Mouse (Mus musculus): ENCODE data around the gene Gpx3. TPM values are rescaled to one million over a fixed set of nuclear protein-coding genes. Genes with fewer than 3 reads are reported as not detected.
A peak's percentile ranks its signal among the peaks of the same experiment; 100 is the strongest.
"Not testable (repeated sequence)": the region's sequence is repeated elsewhere in the genome, so short reads cannot be mapped to it uniquely, and the experiment has no call there.

Gene Gpx3
- total RNA-seq, 2 experiments from 2014 or later, result 4.0 to 24.9 TPM

DNA sequence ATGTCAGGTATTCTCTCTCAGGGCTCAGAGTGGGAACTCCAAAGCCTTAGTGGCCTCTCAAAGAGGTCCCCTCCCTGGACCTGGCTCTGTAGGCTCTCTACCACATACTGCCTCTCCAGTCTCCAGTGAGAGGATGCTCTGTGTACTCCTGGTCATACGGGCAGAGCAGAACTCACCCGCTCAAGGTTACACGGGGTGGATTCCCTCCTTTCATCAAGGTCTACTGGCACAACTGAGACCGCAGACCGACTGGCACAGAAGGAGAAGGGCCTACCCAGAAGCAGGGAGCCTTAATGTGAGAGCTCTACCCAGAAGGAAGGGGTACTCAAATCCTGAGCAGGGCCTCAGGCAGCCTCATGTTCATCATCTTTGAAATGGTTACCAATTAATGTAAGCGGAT lies 30.3 kb downstream of the Gpx3 start:
- ATAC-seq (replicated peaks; ENCODE audit: poor library complexity, severe bottlenecking), result no peak

DNA sequence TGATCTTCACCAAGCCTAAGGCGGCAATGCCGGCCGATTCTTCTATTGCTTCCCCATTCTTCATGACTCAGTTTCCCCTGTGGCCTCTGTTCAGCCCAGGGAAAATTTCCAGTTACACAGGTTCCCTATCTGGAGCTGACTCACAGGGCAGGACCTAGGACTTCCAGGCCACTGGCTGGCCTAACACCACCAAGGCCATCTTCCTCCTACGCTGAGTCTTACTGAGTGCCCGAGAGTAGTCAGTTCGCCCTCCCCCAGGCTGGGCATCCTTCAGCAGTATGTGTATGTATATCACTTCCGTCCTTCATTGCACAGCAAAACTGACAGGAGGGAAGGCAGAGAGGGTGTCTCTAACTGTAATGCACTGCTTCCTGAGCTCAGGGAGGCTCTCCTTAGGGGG lies 31.9 kb downstream of the Gpx3 start:
- ATAC-seq (replicated peaks; ENCODE audit: poor library complexity, severe bottlenecking), result peak; percentile 26

- peak; percentile 92 for ATAC-seq (replicated peaks; ENCODE audit: poor library complexity, severe bottlenecking)
Observed at GRCm38 (mm10) chr11:54936035-54936770, 34.0 kb downstream of the Gpx3 start.

DNA sequence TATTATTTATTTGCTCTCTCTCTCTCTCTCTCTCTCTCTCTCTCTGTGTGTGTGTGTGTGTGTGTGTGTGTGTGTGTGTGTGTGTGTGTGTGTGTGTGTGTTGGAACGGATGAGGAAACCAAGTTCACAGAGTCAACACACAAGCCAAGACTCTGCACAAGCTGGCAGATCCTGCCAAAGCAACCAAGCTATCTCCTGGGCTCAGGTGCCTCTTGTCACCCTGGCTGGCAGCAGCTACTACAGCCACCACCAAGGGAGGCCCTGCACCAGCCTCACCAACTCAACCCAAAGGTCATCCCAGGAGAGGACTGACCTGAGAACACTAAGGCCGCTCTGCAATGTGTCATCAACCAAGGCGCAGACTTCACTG lies 34.5 kb downstream of the Gpx3 start:
- no peak for ATAC-seq (replicated peaks; ENCODE audit: poor library complexity, severe bottlenecking)

DNA sequence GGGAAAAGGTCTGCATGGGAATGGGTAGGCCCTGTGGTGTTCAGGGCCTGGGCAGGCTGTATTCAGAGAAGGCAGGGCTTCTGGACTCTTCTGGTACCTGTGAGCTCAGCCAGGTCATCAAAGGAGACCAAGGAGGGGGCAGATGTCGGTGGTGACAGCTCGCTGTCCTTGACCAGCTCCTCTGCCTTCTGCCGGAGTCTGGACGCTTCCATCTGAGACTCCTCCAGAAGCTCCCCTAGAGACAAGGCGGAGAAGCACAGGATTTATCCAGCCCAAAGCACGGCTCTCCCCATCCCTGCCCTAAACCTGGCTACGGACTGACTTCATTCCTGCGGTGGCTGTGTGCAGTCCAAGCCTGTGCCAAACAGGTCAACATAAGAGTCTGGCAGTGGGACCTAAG lies 37.2 kb downstream of the Gpx3 start:
- ATAC-seq (replicated peaks; ENCODE audit: poor library complexity, severe bottlenecking), result no peak

- ATAC-seq (replicated peaks; ENCODE audit: poor library complexity, severe bottlenecking), result no peak
Observed at GRCm38 (mm10) chr11:54940056-54940455, 37.8 kb downstream of the Gpx3 start.

GRCm38 (mm10) chr11:54944702-54945101 lies 42.4 kb downstream of the Gpx3 start:
- ATAC-seq (replicated peaks; ENCODE audit: poor library complexity, severe bottlenecking), result no peak

DNA sequence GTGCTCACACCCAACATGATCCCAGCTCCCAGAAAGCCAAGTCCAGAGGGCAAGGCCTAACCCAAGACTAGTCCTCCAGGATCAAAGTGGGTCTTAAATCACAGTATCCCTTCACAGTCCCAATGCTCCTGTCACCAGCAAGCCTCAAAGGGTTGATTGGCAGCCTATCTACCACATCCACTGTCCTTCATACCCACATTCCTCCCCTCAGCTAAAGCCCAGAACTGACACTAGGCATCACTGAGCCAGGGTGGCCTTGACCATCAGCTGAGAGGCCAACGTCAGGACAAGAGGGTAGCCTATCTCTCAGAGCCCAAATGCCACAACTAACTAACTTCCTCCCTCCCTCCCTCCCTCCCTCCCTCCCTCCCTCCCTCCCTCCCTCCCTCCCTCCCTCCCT lies 47.5 kb downstream of the Gpx3 start:
- no peak for ATAC-seq (replicated peaks; ENCODE audit: poor library complexity, severe bottlenecking)

GRCm38 (mm10) chr11:54950684-54951083 lies 48.4 kb downstream of the Gpx3 start:
- ATAC-seq (replicated peaks; ENCODE audit: poor library complexity, severe bottlenecking), result no peak

DNA sequence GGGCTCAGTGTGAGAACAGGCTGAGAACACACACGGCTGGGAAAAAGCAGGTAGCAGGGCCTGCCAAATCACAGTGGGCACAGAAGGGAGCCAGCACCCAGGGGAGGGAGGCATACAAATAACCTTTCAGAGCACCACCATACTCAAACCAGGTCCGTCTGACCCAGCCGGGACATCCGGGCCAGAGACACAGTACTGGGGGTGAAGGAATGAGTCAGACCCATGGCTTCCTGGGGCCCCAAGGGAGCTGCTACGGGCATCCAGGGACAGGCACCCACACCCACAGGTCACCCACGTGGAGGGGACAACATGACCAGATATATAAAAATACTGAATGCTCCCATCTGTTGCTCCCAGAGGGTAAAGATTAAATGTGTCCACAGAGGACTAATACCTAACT lies 50.4 kb downstream of the Gpx3 start:
- no peak for ATAC-seq (replicated peaks; ENCODE audit: poor library complexity, severe bottlenecking)

- ATAC-seq (replicated peaks; ENCODE audit: poor library complexity, severe bottlenecking), result no peak
Observed at GRCm38 (mm10) chr11:54953993-54954446, 51.8 kb downstream of the Gpx3 start.

DNA sequence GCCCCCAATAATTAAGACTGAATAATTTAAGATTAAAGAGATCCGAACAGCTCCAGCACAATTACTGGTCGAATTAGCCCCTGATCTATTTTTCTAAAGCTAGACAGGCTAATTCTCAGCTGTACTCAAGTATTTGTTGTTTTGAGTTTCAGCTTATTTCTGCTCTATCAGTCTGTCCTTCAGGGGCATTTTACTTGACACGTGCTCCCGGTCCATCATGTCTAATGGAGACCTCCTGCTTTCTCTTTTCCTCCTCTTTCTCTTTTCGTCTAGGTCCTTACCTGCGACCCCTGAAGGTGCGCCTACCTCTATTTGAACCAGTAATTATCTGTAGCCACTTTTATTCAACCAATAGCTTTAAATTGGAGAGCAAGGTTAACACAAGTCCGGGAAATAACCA lies 52.5 kb downstream of the Gpx3 start:
- ATAC-seq (replicated peaks; ENCODE audit: poor library complexity, severe bottlenecking), result no peak

GRCm38 (mm10) chr11:54955400-54955734 lies 53.1 kb downstream of the Gpx3 start:
- not testable (repeated sequence) for ATAC-seq (replicated peaks; ENCODE audit: poor library complexity, severe bottlenecking)

GRCm38 (mm10) chr11:54955735-54956480 lies 53.7 kb downstream of the Gpx3 start:
- ATAC-seq (replicated peaks; ENCODE audit: poor library complexity, severe bottlenecking), result peak; percentile 88

DNA sequence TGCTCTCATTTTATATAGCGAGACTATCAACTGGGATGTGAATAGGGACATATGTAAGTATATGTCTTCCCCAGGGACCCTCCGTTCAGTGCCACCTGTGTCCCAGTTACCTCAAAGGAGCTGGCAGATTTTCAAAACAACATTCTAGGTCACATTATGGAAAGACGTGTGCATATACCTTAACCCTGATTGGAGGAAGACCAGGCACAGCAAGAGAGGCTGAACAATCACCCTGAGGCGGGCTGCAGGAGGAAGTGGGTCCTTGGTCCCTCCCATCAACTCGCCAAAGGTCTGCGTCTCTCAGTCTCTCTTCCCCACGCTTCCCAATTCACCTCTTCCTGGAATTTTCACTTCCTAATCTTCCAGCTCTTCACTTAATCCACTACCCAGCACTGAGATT lies 54.7 kb downstream of the Gpx3 start:
- ATAC-seq (replicated peaks; ENCODE audit: poor library complexity, severe bottlenecking), result peak; percentile 54

- ATAC-seq (replicated peaks; ENCODE audit: poor library complexity, severe bottlenecking), result not testable (repeated sequence)
Observed at GRCm38 (mm10) chr11:54957708-54958107, 55.5 kb downstream of the Gpx3 start.

DNA sequence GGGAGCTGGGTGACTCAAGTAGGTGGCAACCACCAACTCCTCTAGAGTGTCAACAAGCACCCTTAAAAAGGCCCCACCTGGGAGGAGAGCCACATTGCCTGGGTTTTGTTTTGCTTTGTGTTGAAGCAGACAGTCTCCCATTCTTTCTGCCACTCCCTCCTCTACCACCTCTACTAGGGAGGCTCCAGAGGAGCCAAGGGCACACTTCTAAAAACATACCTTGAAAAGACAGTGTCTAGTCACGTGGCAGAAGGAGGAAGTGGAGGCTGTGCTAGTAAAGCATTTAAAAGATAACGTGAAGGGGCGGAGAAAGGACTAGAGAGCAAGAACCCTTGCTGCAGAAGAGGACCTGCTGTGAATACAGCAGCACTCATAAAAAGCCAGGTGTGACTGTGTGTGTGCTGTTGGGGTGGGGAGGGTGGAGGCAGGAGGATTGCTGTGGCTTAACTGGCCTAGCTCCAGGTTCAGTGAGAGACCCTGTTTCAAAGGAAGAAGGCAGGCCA lies 56.4 kb downstream of the Gpx3 start:
- no peak for ATAC-seq (replicated peaks; ENCODE audit: poor library complexity, severe bottlenecking)

Other genes starting within 250 kb of the Gpx3 start
- gene Cdc42se2, start 114.8 kb upstream of the Gpx3 start, total RNA-seq (2014; fragmentation: Nextera tagmentation), result 41.6 and 47.5 TPM in 2 replicates
- 48.0 and 48.6 TPM in 2 replicates for gene Cdc42se2, start 114.8 kb upstream of the Gpx3 start, total RNA-seq (2017)
- gene Lyrm7, start 41.5 kb upstream of the Gpx3 start, total RNA-seq (2014; fragmentation: Nextera tagmentation), result 4.0 and 9.3 TPM in 2 replicates
- 2.0 and 11.1 TPM in 2 replicates for gene Lyrm7, start 41.5 kb upstream of the Gpx3 start, total RNA-seq (2017)
- gene Hint1, start 36.1 kb upstream of the Gpx3 start, total RNA-seq (2014; fragmentation: Nextera tagmentation), result 686 and 699 TPM in 2 replicates
- gene Hint1, start 36.1 kb upstream of the Gpx3 start, total RNA-seq (2017), result 600 and 654 TPM in 2 replicates
- gene Tnip1, start 60.5 kb downstream of the Gpx3 start, total RNA-seq (2014; fragmentation: Nextera tagmentation), result 27.7 and 48.9 TPM in 2 replicates
- 25.3 and 28.0 TPM in 2 replicates for gene Tnip1, start 60.5 kb downstream of the Gpx3 start, total RNA-seq (2017)
- gene Anxa6, start 131.0 kb downstream of the Gpx3 start, total RNA-seq (2014; fragmentation: Nextera tagmentation), result 61.0 and 65.6 TPM in 2 replicates
- gene Anxa6, start 131.0 kb downstream of the Gpx3 start, total RNA-seq (2017), result 70.8 and 77.7 TPM in 2 replicates
- 16.8 and 18.9 TPM in 2 replicates for gene Ccdc69, start 175.7 kb downstream of the Gpx3 start, total RNA-seq (2014; fragmentation: Nextera tagmentation)
- 21.1 and 22.7 TPM in 2 replicates for gene Ccdc69, start 175.7 kb downstream of the Gpx3 start, total RNA-seq (2017)
- gene Gm2a, start 195.7 kb downstream of the Gpx3 start, total RNA-seq (2014; fragmentation: Nextera tagmentation), result 84.3 and 86.4 TPM in 2 replicates
- 61.3 and 72.4 TPM in 2 replicates for gene Gm2a, start 195.7 kb downstream of the Gpx3 start, total RNA-seq (2017)
- not detected in 2 replicates for gene Slc36a3, start 249.3 kb downstream of the Gpx3 start, total RNA-seq (2014; fragmentation: Nextera tagmentation)
- gene Slc36a3, start 249.3 kb downstream of the Gpx3 start, total RNA-seq (2017), result not detected in 2 replicates